Mouse (Mus musculus): Measurements from ENCODE around the gene Metap1d.

- no peak for TF ChIP-seq EP300 (optimal IDR thresholded peaks at IDR 0.05)
- no peak for TF ChIP-seq CTCF (IDR thresholded peaks at IDR 0.05; ENCODE audit: low read depth)
These were observed 30.6 kb downstream of the Metap1d start for GRCm38 (mm10) chr2:71483717-71484066.

Measured in stomach, postnatal 0 days (tissue).